Mouse (Mus musculus) CH12.LX (cell line): Measurements from ENCODE around the gene Gpr179. TPM values are rescaled to one million over a fixed set of nuclear protein-coding genes. Genes with fewer than 3 reads are reported as not detected.

Source experiments
- DNase-seq: peaks from one replicate; pipeline ENCODE4 v3.0.0-alpha.2; 2013; ENCODE audit errors: extremely low read depth
- H3K27ac ChIP-seq: 2 replicates; pipeline ENCODE4 v1.5.1; 2012; ENCODE audit warnings: low read depth, mild to moderate bottlenecking, control low read depth, moderate library complexity; ENCODE audit not compliant: insufficient read depth
- H3K27me3 ChIP-seq: replicated peaks from 2 replicates; pipeline ENCODE3; 2012; ENCODE audit warnings: inconsistent platforms
- H3K36me3 ChIP-seq, 2 experiments: replicated peaks in 1 of 2; 2 replicates each; pipeline versions ENCODE3 to v1.6.1; 2012; ENCODE audit warnings: inconsistent platforms in 1 of 2, low read length in 1 of 2, mild to moderate bottlenecking in 1 of 2, mixed read lengths in 1 of 2, moderate library complexity in 1 of 2; ENCODE audit not compliant: control insufficient read depth in 1 of 2, insufficient read depth in 1 of 2
- H3K4me1 ChIP-seq, 2 experiments: 2 replicates each; pipeline ENCODE4 v1.6.1; 2012; ENCODE audit warnings: inconsistent platforms in 1 of 2, moderate library complexity in 1 of 2; ENCODE audit not compliant: insufficient read depth in 2 of 2, control insufficient read depth in 1 of 2
- H3K4me2 ChIP-seq: 2 replicates; pipeline ENCODE4 v1.6.1; 2012; ENCODE audit warnings: low read depth, mild to moderate bottlenecking, control low read depth; ENCODE audit not compliant: poor library complexity, insufficient read depth, severe bottlenecking
- H3K4me3 ChIP-seq, 3 experiments: fragments of 150-350 bp in 1 of 3; sonication (generic) in 1 of 3; replicated peaks in 1 of 3; 2 replicates each; pipeline versions ENCODE3 to v1.5.1; 2011 to 2012; ENCODE audit warnings: low read depth in 2 of 3, low read length in 2 of 3, mild to moderate bottlenecking in 2 of 3, moderate library complexity in 2 of 3, control low read depth in 1 of 3, improper control_type of control experiment in 1 of 3, inconsistent platforms in 1 of 3, mixed read lengths in 1 of 3; ENCODE audit not compliant: poor library complexity in 1 of 3
- H3K79me2 ChIP-seq: replicated peaks from 2 replicates; pipeline ENCODE4 v1.6.1; 2012; ENCODE audit warnings: mild to moderate bottlenecking, moderate library complexity; ENCODE audit not compliant: control insufficient read depth, poor library complexity, insufficient read depth, severe bottlenecking; ENCODE audit errors: extremely low read depth
- H3K9ac ChIP-seq: 2 replicates; pipeline ENCODE4 v1.6.1; 2012; ENCODE audit warnings: low read depth, mild to moderate bottlenecking, control low read depth, moderate library complexity; ENCODE audit not compliant: insufficient read depth
- H3K9me3 ChIP-seq: replicated peaks from 2 replicates; pipeline ENCODE3; 2012; ENCODE audit warnings: low read length, inconsistent platforms, mixed read lengths
- BHLHE40 ChIP-seq: IDR thresholded peaks from 2 replicates; pipeline ENCODE4 v1.6.1; 2011; ENCODE audit warnings: mild to moderate bottlenecking, low read depth, low read length, improper control_type of control experiment
- CHD2 ChIP-seq: IDR thresholded peaks from 2 replicates; pipeline ENCODE4 v1.6.1; 2011; ENCODE audit warnings: low read length, improper control_type of control experiment
- EP300 ChIP-seq: IDR thresholded peaks from 2 replicates; pipeline ENCODE4 v1.6.1; 2011; ENCODE audit warnings: low read length, improper control_type of control experiment
- ETS1 ChIP-seq: conservative IDR thresholded peaks from 2 replicates; pipeline ENCODE4 v1.6.1; 2012; ENCODE audit warnings: low read depth, mild to moderate bottlenecking, inconsistent platforms, low read length, improper control_type of control experiment, moderate library complexity
- IRF4 ChIP-seq: IDR thresholded peaks from 2 replicates; pipeline ENCODE4 v1.6.1; 2014; ENCODE audit warnings: low read depth, mild to moderate bottlenecking, inconsistent platforms, low read length, improper control_type of control experiment
- KAT2A ChIP-seq: IDR thresholded peaks from 2 replicates; pipeline ENCODE4 v1.6.1; 2012; ENCODE audit warnings: low read length, improper control_type of control experiment, inconsistent platforms; ENCODE audit not compliant: insufficient replicate concordance
- MAFK ChIP-seq: IDR thresholded peaks from 2 replicates; pipeline ENCODE4 v1.6.1; 2011; ENCODE audit warnings: low read length, improper control_type of control experiment; ENCODE audit not compliant: insufficient replicate concordance
- MXI1 ChIP-seq: IDR thresholded peaks from 2 replicates; pipeline ENCODE4 v1.6.1; 2011; ENCODE audit warnings: mild to moderate bottlenecking, low read depth, low read length, improper control_type of control experiment
- RAD21 ChIP-seq: IDR thresholded peaks from 2 replicates; pipeline ENCODE4 v1.6.1; 2011; ENCODE audit warnings: low read depth, mild to moderate bottlenecking, low read length, improper control_type of control experiment, moderate library complexity
- SIN3A ChIP-seq: IDR thresholded peaks from 2 replicates; pipeline ENCODE4 v1.6.1; 2012; ENCODE audit warnings: low read length, improper control_type of control experiment, inconsistent platforms
- SMC3 ChIP-seq: IDR thresholded peaks from 2 replicates; pipeline ENCODE4 v1.6.1; 2011; ENCODE audit warnings: low read depth, low read length, improper control_type of control experiment
- TBP ChIP-seq: conservative IDR thresholded peaks from 2 replicates; pipeline ENCODE4 v1.6.1; 2011; ENCODE audit warnings: low read depth, low read length, improper control_type of control experiment
- TCF12 ChIP-seq: IDR thresholded peaks from 2 replicates; pipeline ENCODE4 v1.6.1; 2014; ENCODE audit warnings: low read depth, mild to moderate bottlenecking, inconsistent platforms, low read length, improper control_type of control experiment
- UBTF ChIP-seq: IDR thresholded peaks from 2 replicates; pipeline ENCODE4 v1.6.1; 2012; ENCODE audit warnings: low read depth, mild to moderate bottlenecking, inconsistent platforms, low read length, improper control_type of control experiment, moderate library complexity
- USF1 ChIP-seq: IDR thresholded peaks from 2 replicates; pipeline ENCODE4 v1.6.1; 2014; ENCODE audit warnings: low read depth, mild to moderate bottlenecking, inconsistent platforms, low read length, improper control_type of control experiment
- ZKSCAN1 ChIP-seq: IDR thresholded peaks from 2 replicates; pipeline ENCODE4 v1.6.1; 2012; ENCODE audit warnings: low read depth, inconsistent platforms, low read length, improper control_type of control experiment, borderline replicate concordance
- ZNF384 ChIP-seq: IDR thresholded peaks from 2 replicates; pipeline ENCODE4 v1.6.1; 2012; ENCODE audit warnings: low read depth, low read length, improper control_type of control experiment, inconsistent platforms
- dilution Hi-C: fragments of 300-500 bp; cut with MboI; formaldehyde crosslinking; loops from 2 replicates; pipeline ENCODE4 v1.14.3; 2020; ENCODE audit warnings: low sequenced_read_pairs; ENCODE audit not compliant: extremely low pct_unique_long_range_greater_than_20kb, extremely low pct_ligation_motif_present
- in situ Hi-C: fragments of 300-500 bp; cut with MboI; formaldehyde crosslinking; loops from 3 replicates; pipeline ENCODE4 v1.14.3; 2019; ENCODE audit warnings: low sequenced_read_pairs, low pct_ligation_motif_present, low pct_unique_long_range_greater_than_20kb, mixed read lengths
- polyA plus RNA-seq: library from polyadenylated mRNA; unstranded; fragments of >175 nt; gene quantifications from 2 replicates; pipeline ENCODE4 v1.2.1, GENCODE M21; 2012; ENCODE audit warnings: low read depth; ENCODE audit not compliant: insufficient read length
- total RNA-seq, 2 experiments: library from RNA; depleted of rRNA; stranded (reverse); fragments of 300-350 nt in 1 of 2; fragments of >200 nt in 1 of 2; gene quantifications; 2 replicates each; pipeline ENCODE4 v1.2.3; 2012 to 2014

Gene Gpr179
- total and polyA plus RNA-seq, 3 experiments: 0.03 to 0.08 TPM; not detected in 1

GRCm38 (mm10) chr11:97286973-97287372 is 64.9 kb downstream of the Gpr179 start:
- H3K4me3 ChIP-seq: no peak overlapping the region
- no peaks in the 10 kb centered on the region for H3K27me3 ChIP-seq
- H3K27ac ChIP-seq: no peak overlapping the region
- peaks cover 12 to 24% of the 10 kb centered on the region in 2 experiments for H3K4me1 ChIP-seq
- DNase-seq: no peak
- no peaks in the 10 kb centered on the region for H3K79me2 ChIP-seq
- H3K9ac ChIP-seq: no peak overlapping the region
- TF ChIP-seq SMC3 (no peak), KAT2A (no peak), MAFK (no peak), ETS1 (no peak), USF1 (no peak)
- H3K4me2 ChIP-seq: no peak overlapping the region
- dilution Hi-C loops: no loop called here
- no peaks in the 10 kb centered on the region for H3K36me3 ChIP-seq
- in situ Hi-C loops: no loop called here
- H3K9me3 ChIP-seq: no peaks in the 10 kb centered on the region

GRCm38 (mm10) chr11:97285852-97286775 is 65.8 kb downstream of the Gpr179 start:
- Histone ChIP-seq H3K4me2 (no peak overlapping the region), H3K36me3 (no peaks in the 10 kb centered on the region), H3K79me2 (no peaks in the 10 kb centered on the region), H3K4me3 (no peak overlapping the region), H3K4me1 (peaks cover 12 to 24% of the 10 kb centered on the region in 2 experiments), H3K9ac (no peak overlapping the region)
- peak; percentile 33 for DNase-seq
- dilution Hi-C loops: no loop called here
- TF ChIP-seq TCF12: no peak
- no peak for TF ChIP-seq ZKSCAN1
- TF ChIP-seq EP300: peak; percentile 58
- 0 out of 2 replicates have a peak, but pooled peaks have one; percentile 53 for TF ChIP-seq SIN3A
- no peak for TF ChIP-seq TBP
- TF ChIP-seq UBTF: no peak
- peak; percentile 37; the same call in 1 of the 2 replicates for TF ChIP-seq MXI1
- TF ChIP-seq IRF4: 0 out of 2 replicates have a peak, but pooled peaks have one; percentile 21
- peak; percentile 63 for TF ChIP-seq ZNF384
- peak; percentile 60; the same call in 1 of the 2 replicates for TF ChIP-seq CHD2
- TF ChIP-seq BHLHE40: peak; percentile 78
- no peak for TF ChIP-seq RAD21
- TF ChIP-seq, all 38 proteins: peak for 7
- Histone ChIP-seq H3K27me3 (no peaks in the 10 kb centered on the region), H3K27ac (no peak overlapping the region), H3K9me3 (no peaks in the 10 kb centered on the region)
- in situ Hi-C loops: no loop called here
